Mouse (Mus musculus): ENCODE measurements around the gene Mllt6.

- TF ChIP-seq POLR2A (IDR thresholded peaks at IDR 0.05; ENCODE audit: borderline replicate concordance, low read depth, low read length) (no peak), CTCF (IDR thresholded peaks at IDR 0.05; ENCODE audit: low read depth, low read length) (no peak)
Measured at GRCm38 (mm10) chr11:97702393-97702745, 39.2 kb downstream of the Mllt6 start.
